Mouse (Mus musculus): Measurements from ENCODE around the gene Fam71e2. TPM values are rescaled to one million over a fixed set of nuclear protein-coding genes. Genes with fewer than 3 reads are reported as not detected.

Fam71e2 gene
- polyA plus RNA-seq, 1 experiment from 2014 or later: not detected

DNA sequence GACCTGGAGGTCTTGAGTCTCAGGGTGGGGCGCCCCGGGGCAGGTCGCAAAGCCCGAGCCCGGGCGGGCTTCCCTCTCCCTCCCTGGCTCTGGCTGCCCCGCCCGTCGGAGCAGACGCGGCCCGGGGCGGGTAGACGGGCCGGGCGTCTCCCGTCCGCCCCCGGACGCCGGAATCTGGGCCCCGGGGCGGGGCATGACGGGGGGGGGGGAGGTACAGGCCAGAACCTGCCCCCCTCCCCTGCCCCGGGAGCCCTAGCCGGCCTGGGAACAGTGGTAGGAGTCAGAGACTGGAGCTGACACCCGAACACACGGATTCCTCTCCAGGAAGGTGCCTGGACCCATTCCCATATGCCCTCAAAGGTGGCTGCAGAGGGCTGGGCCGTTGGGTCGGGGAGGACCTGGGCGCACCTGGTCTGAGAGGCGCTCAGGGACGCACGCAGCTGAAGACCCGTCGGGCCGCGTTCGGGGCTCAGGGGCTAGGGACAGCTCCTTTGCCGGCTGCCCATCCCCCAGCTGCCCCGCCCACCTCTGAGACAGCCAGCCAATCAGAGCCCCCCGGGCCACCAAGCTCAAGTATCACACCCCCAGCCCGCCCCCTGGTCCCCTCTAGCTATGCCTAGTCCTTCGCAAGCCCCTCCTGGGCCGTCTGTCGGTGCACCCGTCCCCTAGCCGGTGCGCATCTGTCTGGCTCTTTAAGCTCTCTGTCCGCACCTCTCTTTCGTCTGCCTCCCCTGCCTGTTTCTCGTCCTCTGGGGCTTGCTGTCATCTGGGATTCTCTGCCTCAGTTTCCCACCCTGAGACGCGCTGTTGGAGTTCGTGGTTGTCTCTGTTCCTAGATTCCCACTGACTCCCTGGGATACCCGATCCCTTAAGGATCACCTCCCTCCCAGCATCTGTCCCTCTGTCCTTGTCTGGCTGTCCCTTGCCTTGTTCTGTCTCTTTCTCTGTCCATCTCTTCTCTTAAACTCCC is 6.0 kb upstream of the Fam71e2 start:
- Histone ChIP-seq H3K4me3 (replicated peaks) (peak overlapping the region; percentile 44), H3K27ac (no peak overlapping the region), H3K4me1 (replicated peaks) (peaks cover 17% of the 10 kb centered on the region), H3K27me3 (peaks cover 87% of the 10 kb centered on the region), H3K36me3 (no peaks in the 10 kb centered on the region), H3K4me2 (peak overlapping the region; percentile 60), H3K9me3 (replicated peaks) (no peaks in the 10 kb centered on the region), H3K9ac (no peak overlapping the region)
- no peak for DNase-seq
- 2% methylated on average over 54 of the region's 56 CpGs for WGBS (ENCODE audit: insufficient replicate concordance)
- ATAC-seq (ENCODE audit: low read depth): peak; percentile 55

DNA sequence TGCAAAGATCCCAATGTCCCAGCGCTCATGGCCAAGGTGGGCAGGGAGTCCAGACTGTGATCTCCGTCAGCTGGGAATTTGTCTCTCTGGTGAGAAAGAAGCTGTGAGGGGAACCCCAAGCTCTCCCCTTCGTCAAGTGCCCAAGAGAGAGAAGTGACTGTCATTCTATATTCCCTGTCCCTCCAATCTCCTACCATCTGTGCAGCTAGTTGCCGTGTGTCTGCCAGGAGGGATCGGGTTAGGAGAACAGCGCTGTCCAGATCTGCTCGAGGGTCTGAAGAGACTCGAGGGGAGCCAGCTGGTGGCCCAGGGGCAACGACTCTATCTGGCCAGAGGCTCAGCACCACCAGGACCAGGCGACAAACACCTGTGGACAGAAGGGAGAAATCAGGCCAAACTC is 5.0 kb upstream of the Fam71e2 start:
- no peaks in the 10 kb centered on the region for H3K9me3 ChIP-seq (replicated peaks)
- H3K4me3 ChIP-seq (replicated peaks): no peak overlapping the region
- H3K27me3 ChIP-seq: peaks cover 83% of the 10 kb centered on the region
- WGBS (ENCODE audit: insufficient replicate concordance): 42% methylated on average over 10 of the region's 10 CpGs
- peaks cover 17% of the 10 kb centered on the region for H3K4me1 ChIP-seq (replicated peaks)
- H3K36me3 ChIP-seq: no peaks in the 10 kb centered on the region
- no peak for ATAC-seq (ENCODE audit: low read depth)
- H3K4me2 ChIP-seq: no peak overlapping the region
- DNase-seq: no peak
- H3K27ac ChIP-seq: no peak overlapping the region
- no peak overlapping the region for H3K9ac ChIP-seq

DNA sequence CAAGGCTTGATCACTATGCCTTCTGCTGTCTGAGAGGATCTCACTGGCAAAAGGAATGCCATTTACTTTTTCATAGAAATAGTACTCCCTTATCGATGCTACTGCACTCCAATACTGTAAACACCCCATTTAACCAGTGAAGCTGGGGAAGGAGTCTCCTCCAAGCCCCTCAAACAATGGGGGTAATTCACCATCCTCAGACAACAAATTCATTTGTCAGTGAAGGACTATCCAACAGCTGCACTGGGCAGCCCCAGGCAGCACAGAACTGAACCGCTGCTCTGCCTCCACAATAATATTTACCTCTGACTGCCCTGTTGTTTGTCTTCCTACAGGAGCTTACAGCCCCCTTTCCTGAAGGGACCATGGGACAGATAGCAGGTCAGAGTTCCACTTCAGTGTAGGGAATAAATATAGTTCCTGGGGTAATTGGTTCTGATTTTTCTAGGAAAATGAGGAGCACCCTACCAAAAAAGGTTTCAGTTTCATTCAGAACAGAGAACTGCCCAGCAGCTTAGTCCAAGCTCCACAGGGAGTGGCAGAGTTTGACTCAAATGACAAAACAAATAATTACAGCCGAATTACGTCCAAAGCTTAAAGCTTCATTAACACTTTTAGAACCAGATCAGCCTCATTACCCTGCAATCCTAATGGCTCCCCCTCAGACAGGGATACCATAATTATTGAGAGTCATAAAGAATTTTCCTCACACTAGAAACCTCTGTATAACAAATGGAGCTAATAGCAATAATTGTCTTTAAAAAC is 6.0 kb downstream of the Fam71e2 start:
- 30% methylated on average over 4 of the region's 4 CpGs for WGBS (ENCODE audit: insufficient replicate concordance)

DNA sequence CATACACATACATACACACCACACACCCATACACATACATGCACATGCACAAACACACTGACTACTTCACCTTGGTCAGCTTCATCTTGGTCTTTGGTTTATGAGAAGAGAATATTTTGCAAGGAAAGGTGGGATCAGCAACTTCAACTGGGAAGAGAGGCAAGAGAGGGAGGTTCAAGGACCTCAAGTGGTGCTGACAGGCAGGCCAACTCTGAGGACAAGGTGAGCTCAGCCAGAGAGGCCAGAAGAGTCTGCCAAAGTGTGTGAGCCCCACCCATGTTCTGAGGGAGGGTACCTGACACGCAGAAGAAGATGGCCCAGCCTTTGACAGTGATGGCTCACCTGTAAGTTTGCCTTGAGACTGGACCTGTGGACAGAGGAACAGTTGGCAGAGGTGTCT is 11.4 kb downstream of the Fam71e2 start:
- DNase-seq: no peak
- H3K9me3 ChIP-seq (replicated peaks): no peaks in the 10 kb centered on the region
- no peaks in the 10 kb centered on the region for H3K4me1 ChIP-seq (replicated peaks)
- ATAC-seq (ENCODE audit: low read depth): no peak
- H3K27ac ChIP-seq: no peak overlapping the region
- no peak overlapping the region for H3K9ac ChIP-seq
- H3K4me3 ChIP-seq (replicated peaks): no peak overlapping the region
- H3K36me3 ChIP-seq: no peaks in the 10 kb centered on the region
- peaks cover 34% of the 10 kb centered on the region for H3K27me3 ChIP-seq
- 50% methylated on average over 1 of the region's 1 CpGs for WGBS (ENCODE audit: insufficient replicate concordance)
- H3K4me2 ChIP-seq: no peak overlapping the region

More for the DNA sequence above, 6.0 kb downstream of the Fam71e2 start:
- H3K27ac ChIP-seq: no peak overlapping the region
- no peak overlapping the region for H3K4me2 ChIP-seq
- H3K9ac ChIP-seq: 0 out of 2 replicates have a peak overlapping the region, but pooled peaks have one; percentile 23
- DNase-seq: no peak
- ATAC-seq (ENCODE audit: low read depth): no peak
- H3K4me3 ChIP-seq (replicated peaks): no peak overlapping the region
- H3K36me3 ChIP-seq: no peaks in the 10 kb centered on the region
- no peaks in the 10 kb centered on the region for H3K9me3 ChIP-seq (replicated peaks)
- H3K4me1 ChIP-seq (replicated peaks): no peaks in the 10 kb centered on the region
- peaks cover 40% of the 10 kb centered on the region for H3K27me3 ChIP-seq

DNA sequence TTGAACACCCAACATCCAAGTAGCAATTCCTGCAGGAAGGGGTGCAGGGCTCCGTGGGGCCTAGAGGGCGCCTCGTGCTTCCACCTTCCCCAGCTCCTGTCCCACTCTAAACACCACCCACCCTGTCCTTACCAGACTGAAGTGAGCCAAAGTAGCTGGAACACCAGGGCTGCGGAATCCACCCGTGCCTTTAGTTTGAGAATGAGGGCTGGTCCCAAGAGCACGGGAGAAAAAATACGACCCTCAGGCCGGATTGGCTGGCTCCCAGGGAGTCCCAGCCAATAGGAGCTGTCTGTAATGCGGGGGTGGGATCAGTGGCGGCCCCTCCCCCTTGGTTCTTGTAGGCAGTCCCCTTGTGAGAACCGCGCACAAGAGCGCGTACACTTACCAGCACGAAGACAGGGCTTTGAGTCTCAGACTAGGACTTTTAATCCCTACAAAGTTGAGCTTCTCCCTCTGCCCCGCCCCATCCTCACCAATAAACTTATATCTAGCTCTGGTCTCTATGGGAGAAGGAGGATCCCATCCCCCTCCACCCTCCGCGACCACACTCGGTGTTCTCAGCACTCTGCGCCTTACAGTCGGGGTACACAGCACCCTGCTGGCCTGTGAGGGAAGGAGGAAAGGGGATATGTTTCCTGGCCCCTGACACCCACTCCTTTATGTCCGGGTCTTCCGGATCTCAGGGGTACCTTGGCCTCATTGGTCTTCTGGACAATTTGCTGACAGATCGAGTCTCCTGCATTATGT is 18.1 kb downstream of the Fam71e2 start, which contains the start of gene Cox6b2:
Cox6b2 (minus strand) TSS at position 274 of the 750 bp plus-strand sequence.
- Histone ChIP-seq H3K4me3 (replicated peaks) (peak within 1 kb of the TSS; percentile 71), H3K4me1 (replicated peaks) (peaks cover 53% of the 10 kb centered on the region), H3K27ac (peak within 1 kb of the TSS; percentile 99), H3K4me2 (peak within 1 kb of the TSS; percentile 88), H3K9ac (peak within 1 kb of the TSS; percentile 81), H3K36me3 (peaks cover 20% of the 10 kb centered on the region), H3K27me3 (0 out of 2 replicates have a peak, but pooled peaks cover 2% of the 10 kb centered on the region), H3K9me3 (replicated peaks) (no peaks in the 10 kb centered on the region)
- DNase-seq: peak; percentile 92
- WGBS (ENCODE audit: insufficient replicate concordance): 3% methylated on average over 24 of the region's 24 CpGs
- ATAC-seq (ENCODE audit: low read depth): peak; percentile 82

DNA sequence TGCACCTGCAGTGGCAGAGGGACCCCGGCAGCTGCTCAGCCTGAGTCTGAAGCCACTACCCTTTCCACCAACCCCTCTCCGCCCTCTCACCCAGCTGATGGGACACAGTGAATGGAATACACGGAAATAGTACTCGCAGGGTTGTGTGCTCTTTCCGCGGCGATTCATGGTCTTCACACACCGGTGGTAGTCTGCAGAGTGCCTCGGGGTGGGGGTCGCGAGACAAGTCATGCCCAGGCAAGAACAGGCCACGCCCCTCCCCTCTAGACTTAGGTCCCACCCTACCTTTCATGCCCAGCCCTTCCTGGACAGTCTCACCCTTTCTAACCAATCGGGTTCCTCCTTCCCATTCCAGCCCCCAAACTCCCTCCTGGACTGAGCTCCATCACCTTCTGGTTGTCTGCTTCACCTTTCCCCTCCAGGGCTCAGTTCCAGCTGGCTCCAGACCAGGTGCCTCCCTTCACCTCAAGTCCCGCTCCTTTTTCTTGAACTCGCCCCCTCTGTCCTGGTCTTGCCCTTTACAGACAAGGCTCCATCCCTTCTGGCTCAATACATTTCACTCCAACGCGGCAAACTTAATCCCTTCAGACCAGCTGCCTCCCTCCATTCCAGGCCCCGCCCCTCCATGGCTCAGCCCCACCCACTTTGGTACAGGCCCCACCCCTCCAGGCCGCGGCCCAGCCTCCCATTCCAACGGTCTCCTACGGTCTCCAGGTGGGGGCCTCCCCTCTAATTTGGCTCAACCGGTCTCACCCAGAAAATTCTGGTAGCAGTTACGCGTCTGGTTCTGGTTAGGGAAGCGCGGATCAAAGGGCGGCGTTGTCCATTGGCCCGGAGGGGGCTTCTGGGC is 18.9 kb downstream of the Fam71e2 start:
- Histone ChIP-seq H3K4me2 (peak overlapping the region; percentile 88), H3K9ac (peak overlapping the region; percentile 81), H3K4me3 (replicated peaks) (peak overlapping the region; percentile 71), H3K27me3 (no peaks in the 10 kb centered on the region), H3K36me3 (peaks cover 20% of the 10 kb centered on the region), H3K27ac (peak overlapping the region; percentile 99), H3K9me3 (replicated peaks) (no peaks in the 10 kb centered on the region), H3K4me1 (replicated peaks) (peaks cover 61% of the 10 kb centered on the region)
- DNase-seq (peak; percentile 73), ATAC-seq (ENCODE audit: low read depth) (peak; percentile 73)
- 2% methylated on average over 30 of the region's 30 CpGs for WGBS (ENCODE audit: insufficient replicate concordance)

DNA sequence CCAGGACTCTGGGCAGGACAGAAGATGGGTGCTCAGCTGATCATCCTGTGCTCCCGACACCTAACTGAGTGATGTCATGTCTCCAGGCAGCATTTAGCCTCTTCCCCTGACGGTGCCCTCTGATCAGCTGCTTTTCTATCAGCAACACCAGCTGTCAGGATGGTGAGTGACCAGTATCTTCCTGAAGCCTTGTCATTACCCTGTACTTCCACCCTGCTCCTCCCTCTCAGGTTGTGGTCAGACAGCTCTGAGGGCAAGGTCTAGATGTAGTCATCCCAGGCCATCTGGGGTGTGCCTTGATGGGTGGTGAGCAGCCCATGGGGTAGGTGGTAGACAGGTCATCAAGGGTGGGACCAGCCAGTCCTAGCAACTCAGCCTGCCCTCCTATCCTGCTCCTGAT is 21.9 kb downstream of the Fam71e2 start:
- WGBS (ENCODE audit: insufficient replicate concordance): 44% methylated on average over 2 of the region's 2 CpGs
- Histone ChIP-seq H3K36me3 (peaks cover 49% of the 10 kb centered on the region), H3K27me3 (no peaks in the 10 kb centered on the region), H3K4me2 (peak overlapping the region; percentile 96), H3K27ac (peak overlapping the region; percentile 99), H3K9me3 (replicated peaks) (no peaks in the 10 kb centered on the region), H3K4me1 (replicated peaks) (peaks cover 92% of the 10 kb centered on the region), H3K9ac (peak overlapping the region; percentile 64), H3K4me3 (replicated peaks) (no peak overlapping the region)
- DNase-seq (peak; percentile 59), ATAC-seq (ENCODE audit: low read depth) (peak; percentile 15)

DNA sequence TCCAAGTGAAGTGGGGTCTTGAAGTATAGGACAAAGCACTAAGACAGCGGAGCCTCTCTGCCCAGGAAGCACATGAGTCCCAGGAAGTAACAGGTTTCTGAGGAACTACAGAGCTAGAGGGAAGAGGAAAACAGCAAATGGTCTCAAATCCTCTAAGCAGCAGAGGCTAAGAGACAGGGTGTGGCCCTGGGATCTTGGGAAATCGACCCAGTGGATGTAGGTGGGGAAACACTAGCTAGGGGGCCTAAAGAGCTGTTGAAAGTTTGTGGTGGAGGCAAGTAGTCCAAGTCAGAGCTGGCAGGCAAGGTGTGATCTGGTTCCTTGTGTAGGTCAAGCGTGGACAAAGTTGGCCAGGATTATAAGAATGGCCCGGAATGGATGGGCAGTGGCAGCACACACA is 22.8 kb downstream of the Fam71e2 start:
- peak overlapping the region; percentile 99 for H3K27ac ChIP-seq

DNA sequence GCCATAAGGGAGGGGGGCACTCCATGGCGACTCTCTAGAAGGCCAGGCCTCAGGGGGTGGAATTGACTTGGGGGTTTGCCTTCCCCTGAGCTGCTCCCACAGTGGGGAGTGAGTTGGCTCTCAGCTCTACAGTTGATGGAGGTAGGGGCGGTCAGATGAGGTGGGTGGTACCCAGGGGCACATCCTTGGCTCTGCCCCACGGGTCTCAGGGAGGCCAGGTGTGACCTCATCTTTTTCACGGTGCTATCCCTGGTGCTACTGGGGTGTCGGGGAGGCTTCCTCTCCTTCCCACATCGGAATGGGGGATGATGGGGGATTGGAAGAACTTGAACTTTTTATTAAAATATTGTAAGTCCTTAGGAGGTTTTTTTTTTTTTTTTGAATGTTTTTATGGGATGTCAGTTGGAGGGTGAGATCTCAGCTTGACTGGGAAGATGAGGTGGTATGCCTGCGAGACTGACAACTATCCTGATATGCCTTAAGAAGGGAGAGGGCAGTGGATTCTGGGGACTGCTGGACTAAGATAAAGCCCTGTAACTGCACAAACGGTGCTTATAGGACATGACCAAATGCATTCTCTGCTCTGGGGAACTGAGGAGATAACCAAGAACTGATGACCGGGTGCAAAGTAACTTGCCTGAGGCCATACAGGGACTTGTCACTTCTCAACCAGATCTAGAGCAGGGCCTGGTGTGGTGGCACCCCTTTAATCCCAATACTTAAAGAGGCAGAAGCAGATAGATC is 23.8 kb downstream of the Fam71e2 start:
- ATAC-seq (ENCODE audit: low read depth) (peak; percentile 77), DNase-seq (peak; percentile 78)
- peaks cover 64% of the 10 kb centered on the region for H3K36me3 ChIP-seq
- H3K4me1 ChIP-seq (replicated peaks): peaks cover 98% of the 10 kb centered on the region
- 31% methylated on average over 9 of the region's 9 CpGs for WGBS (ENCODE audit: insufficient replicate concordance)
- H3K9me3 ChIP-seq (replicated peaks): no peaks in the 10 kb centered on the region
- peak overlapping the region; percentile 76 for H3K9ac ChIP-seq
- H3K27ac ChIP-seq: peak overlapping the region; percentile 99
- H3K27me3 ChIP-seq: no peaks in the 10 kb centered on the region
- peak overlapping the region; percentile 35 for H3K4me3 ChIP-seq (replicated peaks)
- H3K4me2 ChIP-seq: peak overlapping the region; percentile 96

More for the DNA sequence above, 22.8 kb downstream of the Fam71e2 start:
- H3K9ac ChIP-seq: peak overlapping the region; percentile 64
- WGBS (ENCODE audit: insufficient replicate concordance): 69% methylated on average over 4 of the region's 4 CpGs
- no peak for DNase-seq
- peak overlapping the region; percentile 96 for H3K4me2 ChIP-seq
- peaks cover 98% of the 10 kb centered on the region for H3K4me1 ChIP-seq (replicated peaks)
- peaks cover 55% of the 10 kb centered on the region for H3K36me3 ChIP-seq
- no peak for ATAC-seq (ENCODE audit: low read depth)
- peak overlapping the region; percentile 11; the same call in 1 of the 2 replicates for H3K4me3 ChIP-seq (replicated peaks)
- H3K27me3 ChIP-seq: no peaks in the 10 kb centered on the region
- no peaks in the 10 kb centered on the region for H3K9me3 ChIP-seq (replicated peaks)

Measured in liver, embryonic 13.5 days (tissue).